Mouse (Mus musculus) cortical plate, adult 2 months (tissue): ENCODE data around the gene Lrp6.

Experiments
- CTCF ChIP-seq: fragments of 200-500 bp; IDR thresholded peaks from 2 replicates; pipeline ENCODE4 v1.5.1; 2011; ENCODE audit warnings: mild to moderate bottlenecking, control low read depth, low read length; ENCODE audit not compliant: insufficient read depth; ENCODE audit errors: extremely low read depth
- POLR2A ChIP-seq: fragments of 200-500 bp; IDR thresholded peaks from 2 replicates; pipeline ENCODE4 v1.6.1; 2011; ENCODE audit warnings: mild to moderate bottlenecking, low read length, control low read depth; ENCODE audit not compliant: insufficient read depth; ENCODE audit errors: extremely low read depth

DNA sequence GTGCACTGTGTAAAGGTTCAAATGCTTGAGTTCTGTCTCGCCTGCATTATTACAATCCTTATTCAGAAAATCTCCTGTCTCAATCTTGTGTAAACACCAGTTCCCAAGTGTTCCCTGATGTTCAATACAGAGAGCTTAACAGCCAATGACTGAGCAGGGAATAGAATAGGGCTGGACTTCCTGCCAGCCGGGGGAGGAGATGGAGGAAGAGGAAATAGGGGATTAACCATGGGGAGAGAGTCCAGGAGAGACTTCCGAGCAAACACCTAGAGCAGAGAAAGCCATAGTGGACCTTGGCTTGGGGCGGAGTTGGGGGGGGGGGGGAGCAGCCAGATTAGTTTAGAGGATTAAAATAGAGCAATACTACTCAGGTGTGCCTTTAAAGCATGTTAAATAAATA lies 51.3 kb downstream of the Lrp6 start:
- TF ChIP-seq POLR2A: no peak
- TF ChIP-seq CTCF: no peak
